Mouse (Mus musculus) C2C12 (cell line): ENCODE data around the gene Guca2b. TPM values are rescaled to one million over a fixed set of nuclear protein-coding genes. Genes with fewer than 3 reads are reported as not detected.
"Not testable (repeated sequence)": the region's sequence is repeated elsewhere in the genome, so short reads cannot be mapped to it uniquely, and the experiment has no call there.

Source experiments
- H3K27me3 ChIP-seq: one replicate; pipeline ENCODE4 v1.6.1; 2011; ENCODE audit not compliant: control insufficient read depth, insufficient read depth, insufficient read length
- H3K36me3 ChIP-seq: one replicate; pipeline ENCODE4 v1.6.1; 2011; ENCODE audit not compliant: control insufficient read depth, insufficient read depth
- H3K4me3 ChIP-seq: one replicate; pipeline ENCODE4 v1.5.1; 2011; ENCODE audit warnings: mild to moderate bottlenecking, control low read depth; ENCODE audit not compliant: poor library complexity, insufficient read depth, severe bottlenecking
- H3K79me2 ChIP-seq: one replicate; pipeline ENCODE4 v1.6.1; 2011; ENCODE audit not compliant: control insufficient read depth, insufficient read depth
- H3K79me3 ChIP-seq: one replicate; pipeline ENCODE4 v1.6.1; 2011; ENCODE audit warnings: low read depth, control low read depth
- H3ac ChIP-seq: one replicate; pipeline ENCODE3; 2011; ENCODE audit warnings: low read depth; ENCODE audit not compliant: control insufficient read depth, insufficient read length
- CEBPB ChIP-seq: IDR thresholded peaks from one replicate; pipeline ENCODE4 v1.6.1; 2011; ENCODE audit warnings: low read depth, mild to moderate bottlenecking, control low read depth, moderate library complexity
- CTCF ChIP-seq: IDR thresholded peaks from one replicate; pipeline ENCODE4 v1.5.1; 2011; ENCODE audit not compliant: control insufficient read depth, insufficient read depth, insufficient read length
- FOSL1 ChIP-seq: IDR thresholded peaks from one replicate; pipeline ENCODE4 v1.8.0; 2011; ENCODE audit warnings: mild to moderate bottlenecking, low read length; ENCODE audit not compliant: poor library complexity, insufficient read depth, severe bottlenecking
- MAX ChIP-seq: IDR thresholded peaks from one replicate; pipeline ENCODE4 v1.6.1; 2011; ENCODE audit warnings: mild to moderate bottlenecking, control low read depth
- MYOD1 ChIP-seq: IDR thresholded peaks from one replicate; pipeline ENCODE4 v1.6.1; 2011; ENCODE audit warnings: low read depth; ENCODE audit not compliant: control insufficient read depth, insufficient read length
- MYOG ChIP-seq: IDR thresholded peaks from one replicate; pipeline ENCODE4 v1.6.1; 2011; ENCODE audit not compliant: control insufficient read depth, insufficient read length; ENCODE audit errors: extremely low read depth
- USF1 ChIP-seq: IDR thresholded peaks from one replicate; pipeline ENCODE4 v1.6.1; 2011; ENCODE audit warnings: low read depth, mild to moderate bottlenecking, control low read depth, moderate library complexity
- polyA plus RNA-seq: library from polyadenylated mRNA; unstranded; fragments of >200 nt; fragmentation: generic; extraction: Trizol; gene quantifications from one replicate; pipeline ENCODE4 v1.2.1, GENCODE M21; 2012; ENCODE audit warnings: missing spikeins

The Guca2b gene
- polyA plus RNA-seq, 1 experiment: not detected

- no peak overlapping the region for H3ac ChIP-seq
- no peaks in the 10 kb centered on the region for H3K27me3 ChIP-seq
- TF ChIP-seq USF1 (no peak), MYOD1 (no peak), MAX (no peak), CTCF (no peak), CEBPB (no peak), MYOG (no peak), FOSL1 (no peak)
- H3K79me2 ChIP-seq: no peaks in the 10 kb centered on the region
- H3K4me3 ChIP-seq: no peak overlapping the region
- no peaks in the 10 kb centered on the region for H3K36me3 ChIP-seq
- no peaks in the 10 kb centered on the region for H3K79me3 ChIP-seq
These were observed 23.1 kb downstream of the Guca2b start for GRCm38 (mm10) chr4:119635686-119636085.

GRCm38 (mm10) chr4:119634908-119635660 is 23.7 kb downstream of the Guca2b start:
- no peaks in the 10 kb centered on the region for H3K79me3 ChIP-seq
- H3ac ChIP-seq: no peak overlapping the region
- no peaks in the 10 kb centered on the region for H3K27me3 ChIP-seq
- TF ChIP-seq CTCF: no peak
- TF ChIP-seq USF1: no peak
- TF ChIP-seq MAX: no peak
- TF ChIP-seq MYOG: no peak
- no peak for TF ChIP-seq CEBPB
- TF ChIP-seq FOSL1: no peak
- TF ChIP-seq MYOD1: no peak
- H3K36me3 ChIP-seq: peaks cover 2% of the 10 kb centered on the region
- H3K4me3 ChIP-seq: no peak overlapping the region
- no peaks in the 10 kb centered on the region for H3K79me2 ChIP-seq

GRCm38 (mm10) chr4:119633948-119634347 is 24.8 kb downstream of the Guca2b start:
- H3K79me2 ChIP-seq: no peaks in the 10 kb centered on the region
- H3K79me3 ChIP-seq: no peaks in the 10 kb centered on the region
- no peaks in the 10 kb centered on the region for H3K27me3 ChIP-seq
- no peak overlapping the region for H3ac ChIP-seq
- peaks cover 13% of the 10 kb centered on the region for H3K36me3 ChIP-seq
- TF ChIP-seq FOSL1: no peak
- TF ChIP-seq USF1: no peak
- no peak for TF ChIP-seq CEBPB
- no peak for TF ChIP-seq MYOG
- no peak for TF ChIP-seq CTCF
- no peak for TF ChIP-seq MYOD1
- TF ChIP-seq MAX: no peak
- no peak overlapping the region for H3K4me3 ChIP-seq

- no peaks in the 10 kb centered on the region for H3K79me3 ChIP-seq
- TF ChIP-seq USF1: no peak
- no peak for TF ChIP-seq MYOD1
- no peak for TF ChIP-seq CTCF
- no peak for TF ChIP-seq MYOG
- TF ChIP-seq MAX: no peak
- no peak for TF ChIP-seq CEBPB
- TF ChIP-seq FOSL1: no peak
- H3K27me3 ChIP-seq: no peaks in the 10 kb centered on the region
- no peaks in the 10 kb centered on the region for H3K79me2 ChIP-seq
- no peak overlapping the region for H3ac ChIP-seq
- peaks cover 14% of the 10 kb centered on the region for H3K36me3 ChIP-seq
- H3K4me3 ChIP-seq: no peak overlapping the region
These were observed 25.4 kb downstream of the Guca2b start for GRCm38 (mm10) chr4:119633342-119633741.

GRCm38 (mm10) chr4:119632721-119633120 is 26.0 kb downstream of the Guca2b start:
- TF ChIP-seq USF1: no peak
- TF ChIP-seq MAX: no peak
- TF ChIP-seq MYOG: no peak
- Histone ChIP-seq H3K79me3 (no peaks in the 10 kb centered on the region), H3K79me2 (no peaks in the 10 kb centered on the region), H3ac (no peak overlapping the region), H3K4me3 (no peak overlapping the region), H3K36me3 (peaks cover 14% of the 10 kb centered on the region), H3K27me3 (no peaks in the 10 kb centered on the region)

GRCm38 (mm10) chr4:119631115-119631919 is 27.4 kb downstream of the Guca2b start:
- H3K4me3 ChIP-seq: no peak overlapping the region
- TF ChIP-seq CEBPB: no peak
- TF ChIP-seq MAX: no peak
- no peak for TF ChIP-seq FOSL1
- TF ChIP-seq CTCF: no peak
- TF ChIP-seq MYOG: no peak
- no peak for TF ChIP-seq USF1
- no peak for TF ChIP-seq MYOD1
- H3K79me2 ChIP-seq: no peaks in the 10 kb centered on the region

GRCm38 (mm10) chr4:119628363-119628762 is 30.4 kb downstream of the Guca2b start:
- not testable (repeated sequence) for H3ac ChIP-seq, H3K4me3 ChIP-seq, H3K27me3 ChIP-seq, H3K79me2 ChIP-seq, H3K79me3 ChIP-seq
- peaks cover 43% of the 10 kb centered on the region for H3K36me3 ChIP-seq

More at GRCm38 (mm10) chr4:119631115-119631919, 27.4 kb downstream of the Guca2b start:
- H3K79me3 ChIP-seq: no peaks in the 10 kb centered on the region
- H3K27me3 ChIP-seq: no peaks in the 10 kb centered on the region
- H3K36me3 ChIP-seq: peaks cover 27% of the 10 kb centered on the region
- no peak overlapping the region for H3ac ChIP-seq
